Mouse (Mus musculus): Measurements from ENCODE around the gene Numbl. TPM values are rescaled to one million over a fixed set of nuclear protein-coding genes. Genes with fewer than 3 reads are reported as not detected.

Numbl gene
- total and polyA plus RNA-seq, 3 experiments = 0.81 to 2.9 (median 2.3) TPM

GRCm38 (mm10) chr7:27224877-27225575 lies 33.2 kb upstream of the Numbl start:
- Histone ChIP-seq H3K36me3 (replicated peaks in 1 of 2; ENCODE audit: control insufficient read depth in 1 of 2, insufficient read depth in 1 of 2, low read length in 1 of 2) (peaks cover 0 to 36% of the 10 kb centered on the region in 2 experiments), H3K4me1 (ENCODE audit: control insufficient read depth in 1 of 2, insufficient read depth in 2 of 2) (peaks cover 19 to 63% of the 10 kb centered on the region in 2 experiments), H3K27ac (ENCODE audit: insufficient read depth, low read depth) (peak overlapping the region; percentile 1; the same call in 1 of the 2 replicates), H3K9ac (ENCODE audit: insufficient read depth, low read depth) (peak overlapping the region; percentile 22; the same call in 1 of the 2 replicates), H3K4me2 (ENCODE audit: insufficient read depth, low read depth, poor library complexity, severe bottlenecking) (peak overlapping the region; percentile 78), H3K4me3 (replicated peaks in 1 of 3; ENCODE audit: low read depth in 2 of 3, low read length in 2 of 3, poor library complexity in 1 of 3) (peak overlapping the region; percentile 16 to 47 (median 30)), H3K79me2 (replicated peaks; ENCODE audit: control insufficient read depth, extremely low read depth, insufficient read depth, poor library complexity, severe bottlenecking) (peaks cover 14% of the 10 kb centered on the region; the same call in 1 of the 2 replicates), H3K9me3 (replicated peaks; ENCODE audit: low read length) (no peaks in the 10 kb centered on the region), H3K27me3 (replicated peaks) (no peaks in the 10 kb centered on the region)
- dilution Hi-C loops (cut with MboI; ENCODE audit: extremely low pct_ligation_motif_present, extremely low pct_unique_long_range_greater_than_20kb, low sequenced_read_pairs) (no loop called here), in situ Hi-C loops (cut with MboI; ENCODE audit: low pct_ligation_motif_present, low pct_unique_long_range_greater_than_20kb, low sequenced_read_pairs) (loop anchor here (5.0 kb wide), 2 partner anchors 33 to 63 kb away; no protein-coding TSS in a partner anchor)
- TF ChIP-seq CTCF (conservative IDR thresholded peaks at IDR 0.05 in 1 of 2, IDR thresholded peaks at IDR 0.05 in 1 of 2; ENCODE audit: low read depth in 2 of 2, low read length in 2 of 2) (no peak), ZC3H11A (IDR thresholded peaks at IDR 0.05; ENCODE audit: low read depth, low read length) (no peak), CHD1 (IDR thresholded peaks at IDR 0.05; ENCODE audit: low read depth, low read length) (peak; percentile 90; the same call in 1 of the 2 replicates), TBP (conservative IDR thresholded peaks at IDR 0.05; ENCODE audit: low read depth, low read length) (no peak), ZKSCAN1 (IDR thresholded peaks at IDR 0.05; ENCODE audit: borderline replicate concordance, low read depth, low read length) (no peak), UBTF (IDR thresholded peaks at IDR 0.05; ENCODE audit: low read depth, low read length) (no peak), KAT2A (IDR thresholded peaks at IDR 0.05; ENCODE audit: insufficient replicate concordance, low read length) (no peak), TCF12 (IDR thresholded peaks at IDR 0.05; ENCODE audit: low read depth, low read length) (peak; percentile 45; the same call in 1 of the 2 replicates), NRF1 (IDR thresholded peaks at IDR 0.05; ENCODE audit: low read depth, low read length) (peak; percentile 77), USF1 (IDR thresholded peaks at IDR 0.05; ENCODE audit: low read depth, low read length) (no peak), SIN3A (IDR thresholded peaks at IDR 0.05; ENCODE audit: low read length) (peak; percentile 81), MXI1 (IDR thresholded peaks at IDR 0.05; ENCODE audit: low read depth, low read length) (peak; percentile 32; the same call in 1 of the 2 replicates), BHLHE40 (IDR thresholded peaks at IDR 0.05; ENCODE audit: low read depth, low read length) (peak; percentile 33; the same call in 1 of the 2 replicates), CHD2 (IDR thresholded peaks at IDR 0.05; ENCODE audit: low read length) (no peak), POLR2AphosphoS2 (IDR thresholded peaks at IDR 0.05; ENCODE audit: low read depth, low read length) (no peak), RAD21 (IDR thresholded peaks at IDR 0.05; ENCODE audit: low read depth, low read length) (no peak), MYC (IDR thresholded peaks at IDR 0.05; ENCODE audit: low read depth, low read length) (no peak), ETS1 (conservative IDR thresholded peaks at IDR 0.05; ENCODE audit: low read depth, low read length) (peak; percentile 88), EP300 (IDR thresholded peaks at IDR 0.05; ENCODE audit: low read length) (no peak)
- DNase-seq (ENCODE audit: extremely low read depth) = peak; percentile 18

DNA sequence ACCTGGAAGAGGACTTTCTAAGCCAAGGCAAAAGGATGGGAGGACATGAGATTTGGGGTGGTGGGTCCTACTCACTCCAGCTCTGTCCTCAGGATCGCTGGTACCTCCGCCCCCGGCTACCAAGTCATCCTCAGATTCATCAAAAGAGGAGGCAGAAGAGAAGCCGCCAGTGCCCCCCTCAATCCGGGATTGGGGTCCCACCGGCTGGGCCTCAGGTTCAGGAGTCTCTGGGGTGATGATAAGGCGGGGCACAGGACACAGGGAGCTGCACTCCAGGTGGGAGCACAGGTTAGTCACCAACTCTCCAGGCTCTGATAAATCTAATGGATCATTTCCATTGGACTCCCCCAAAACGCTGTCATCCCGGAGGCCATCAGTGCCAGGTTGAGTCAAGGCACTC lies 31.0 kb upstream of the Numbl start:
- dilution Hi-C loops (cut with MboI; ENCODE audit: extremely low pct_ligation_motif_present, extremely low pct_unique_long_range_greater_than_20kb, low sequenced_read_pairs) = no loop called here
- peak overlapping the region; percentile 78 for H3K4me2 ChIP-seq (ENCODE audit: insufficient read depth, low read depth, poor library complexity, severe bottlenecking)
- H3K27me3 ChIP-seq (replicated peaks) = no peaks in the 10 kb centered on the region
- H3K4me3 ChIP-seq (replicated peaks in 1 of 3; ENCODE audit: low read depth in 2 of 3, low read length in 2 of 3, poor library complexity in 1 of 3) = peak overlapping the region; percentile 78 to 86 (median 81)
- H3K9ac ChIP-seq (ENCODE audit: insufficient read depth, low read depth) = peak overlapping the region; percentile 66
- H3K4me1 ChIP-seq (ENCODE audit: control insufficient read depth in 1 of 2, insufficient read depth in 2 of 2) = peaks cover 24 to 63% of the 10 kb centered on the region in 2 experiments
- H3K36me3 ChIP-seq (replicated peaks in 1 of 2; ENCODE audit: control insufficient read depth in 1 of 2, insufficient read depth in 1 of 2, low read length in 1 of 2) = peaks cover 0 to 22% of the 10 kb centered on the region in 2 experiments
- no peak for DNase-seq (ENCODE audit: extremely low read depth)
- no peak overlapping the region for H3K27ac ChIP-seq (ENCODE audit: insufficient read depth, low read depth)
- TF ChIP-seq USF2 (conservative IDR thresholded peaks at IDR 0.05; ENCODE audit: low read depth, low read length) = no peak
- no peak for TF ChIP-seq KAT2A (IDR thresholded peaks at IDR 0.05; ENCODE audit: insufficient replicate concordance, low read length)
- no peak for TF ChIP-seq TBP (conservative IDR thresholded peaks at IDR 0.05; ENCODE audit: low read depth, low read length)
- TF ChIP-seq JUND (conservative IDR thresholded peaks at IDR 0.05; ENCODE audit: low read depth, low read length) = no peak
- TF ChIP-seq CHD2 (IDR thresholded peaks at IDR 0.05; ENCODE audit: low read length) = no peak
- no peak for TF ChIP-seq MXI1 (IDR thresholded peaks at IDR 0.05; ENCODE audit: low read depth, low read length)
- TF ChIP-seq IRF4 (IDR thresholded peaks at IDR 0.05; ENCODE audit: low read depth, low read length) = no peak
- TF ChIP-seq SIN3A (IDR thresholded peaks at IDR 0.05; ENCODE audit: low read length) = no peak
- TF ChIP-seq ETS1 (conservative IDR thresholded peaks at IDR 0.05; ENCODE audit: low read depth, low read length) = no peak
- no peak for TF ChIP-seq MEF2A (IDR thresholded peaks at IDR 0.05; ENCODE audit: borderline replicate concordance, low read depth, low read length)
- in situ Hi-C loops (cut with MboI; ENCODE audit: low pct_ligation_motif_present, low pct_unique_long_range_greater_than_20kb, low sequenced_read_pairs) = loop anchor here (5.0 kb wide), 2 partner anchors 35 to 65 kb away; no protein-coding TSS in a partner anchor
- H3K9me3 ChIP-seq (replicated peaks; ENCODE audit: low read length) = no peaks in the 10 kb centered on the region
- H3K79me2 ChIP-seq (replicated peaks; ENCODE audit: control insufficient read depth, extremely low read depth, insufficient read depth, poor library complexity, severe bottlenecking) = peaks cover 14% of the 10 kb centered on the region; the same call in 1 of the 2 replicates
